In the genomic region with DNA sequence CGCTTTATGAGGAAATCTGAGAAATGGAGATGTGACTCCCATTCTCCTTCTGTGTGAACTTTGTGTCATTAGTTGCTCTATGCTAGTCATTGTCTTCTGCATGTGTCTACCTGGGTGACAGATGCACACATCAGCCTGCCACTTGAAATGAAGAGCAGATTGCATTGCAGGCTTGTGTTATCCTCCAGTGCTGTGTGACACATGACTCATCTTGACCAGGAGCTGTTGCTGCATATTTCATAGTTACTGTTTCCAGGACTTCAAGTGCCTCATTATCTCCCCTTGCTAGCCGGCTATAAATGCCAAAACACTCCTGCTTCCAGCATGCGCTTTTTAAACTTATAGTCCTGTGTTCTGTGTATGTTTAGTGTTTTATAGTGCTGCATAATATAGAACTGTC, we compare ENCODE assay signal across 18 mouse cellular contexts.
DNase-seq lines count a peak whose midpoint lies in the region; ATAC-seq and TF ChIP-seq lines count a peak whose summit lies in the region.
"Had no signal": no experiment of that assay in that cellular context is flagged by ENCODE, and none has a peak within 500 bp of the region (broad histone marks: within the 10 kb centered on the region; RNA-seq: fewer than 3 reads in every experiment).

No protein-coding gene starts in this region.

- no peaks in the 10 kb centered on the region for H3K36me3 ChIP-seq in heart, adult 2 months (ENCODE audit: control insufficient read depth, insufficient read depth, low read length)
- H3K36me3 ChIP-seq in neural tube, embryonic 14.5 days (ENCODE audit: control insufficient read depth, insufficient read depth, low read length) = no peaks in the 10 kb centered on the region
- H3K36me3 ChIP-seq: embryonic facial prominence, embryonic 15.5 days; forebrain, embryonic 12.5 days; hindbrain, embryonic 15.5 days; neural tube, embryonic 13.5 days had no signal

- H3K27ac ChIP-seq in heart, adult 2 months = no peak overlapping the region
- H3K27ac ChIP-seq in neural tube, embryonic 14.5 days (ENCODE audit: low read depth, low read length) = no peak overlapping the region
- no peak overlapping the region for H3K27ac ChIP-seq in left cerebral cortex, adult 2 months
- H3K27ac ChIP-seq: embryonic facial prominence, embryonic 15.5 days; forebrain, embryonic 12.5 days; hindbrain, embryonic 15.5 days; neural tube, embryonic 13.5 days; stomach, postnatal 0 days had no signal

- peak; percentile 12 for DNase-seq in heart, adult 8-10 months (ENCODE audit: low spot score)
- DNase-seq in heart, adult 2 months = no peak
- DNase-seq in neural tube, embryonic 10.5 days (ENCODE audit: extremely low spot score, low spot score) = no peak
- peak; percentile 12 to 41 for DNase-seq in heart, postnatal 10 days
- DNase-seq in layer of hippocampus, postnatal 36 days = peak; percentile 2 to 4
- DNase-seq in kidney, postnatal 25 days = no peak
- DNase-seq in left cerebral cortex, adult 2 months (ENCODE audit: extremely low spot score in 1 of 2, low spot score in 2 of 2) = no peak
- DNase-seq: adrenal gland, adult 8-10 months; cerebellum, adult 2 months; kidney, adult 11 months; kidney, postnatal 10 days; thymus, postnatal 14 days had no signal

- peak; percentile 31; the same call in 1 of the 2 replicates for ATAC-seq in neural tube, embryonic 14.5 days (ENCODE audit: low read depth)

- no peak overlapping the region for H3K9ac ChIP-seq in heart, adult 2 months (ENCODE audit: low read depth, low read length)
- no peak overlapping the region for H3K9ac ChIP-seq in neural tube, embryonic 14.5 days (replicated peaks; ENCODE audit: low read depth, low read length)
- H3K9ac ChIP-seq: embryonic facial prominence, embryonic 15.5 days; forebrain, embryonic 12.5 days; hindbrain, embryonic 15.5 days; neural tube, embryonic 13.5 days had no signal

- H3K9me3 ChIP-seq in neural tube, embryonic 14.5 days (ENCODE audit: control insufficient read depth, low read length) = no peaks in the 10 kb centered on the region
- H3K9me3 ChIP-seq: embryonic facial prominence, embryonic 15.5 days; forebrain, embryonic 12.5 days; hindbrain, embryonic 15.5 days; neural tube, embryonic 13.5 days had no signal

- TF ChIP-seq EP300 in heart, adult 2 months (IDR thresholded peaks at IDR 0.05; ENCODE audit: insufficient read depth, low read depth, low read length) = no peak

- H3K79me2 ChIP-seq in heart, adult 2 months (replicated peaks; ENCODE audit: control insufficient read depth, insufficient read depth, low read length) = no peaks in the 10 kb centered on the region

- WGBS in heart, adult 2 months = 53% methylated on average over 3 of the region's 3 CpGs
- 68% methylated on average over 3 of the region's 3 CpGs for WGBS in neural tube, embryonic 14.5 days

- TF ChIP-seq CTCF in heart, adult 2 months (IDR thresholded peaks at IDR 0.05) = no peak
- TF ChIP-seq CTCF in left cerebral cortex, adult 2 months (IDR thresholded peaks at IDR 0.05) = no peak

- H3K4me1 ChIP-seq in heart, adult 2 months (ENCODE audit: control insufficient read depth, insufficient read depth, low read length) = no peaks in the 10 kb centered on the region; the same call in 1 of the 2 replicates
- no peaks in the 10 kb centered on the region for H3K4me1 ChIP-seq in neural tube, embryonic 14.5 days (ENCODE audit: control insufficient read depth, insufficient read depth, low read length)
- H3K4me1 ChIP-seq: embryonic facial prominence, embryonic 15.5 days; forebrain, embryonic 12.5 days; hindbrain, embryonic 15.5 days; neural tube, embryonic 13.5 days had no signal

- TF ChIP-seq POLR2A in heart, adult 2 months (IDR thresholded peaks at IDR 0.05; ENCODE audit: insufficient read depth, low read depth, low read length) = no peak

- intact Hi-C loops in heart, adult 2 months (cut with DNase I) = no loop called here
- intact Hi-C loops in heart, postnatal 10 days (cut with DNase I) = no loop called here
- intact Hi-C loops in left cerebral cortex, adult 2 months (cut with DNase I) = no loop called here

- H3K4me3 ChIP-seq in heart, adult 2 months = no peak overlapping the region
- H3K4me3 ChIP-seq in neural tube, embryonic 14.5 days (ENCODE audit: low read depth, low read length) = no peak overlapping the region
- H3K4me3 ChIP-seq in left cerebral cortex, adult 2 months = no peak overlapping the region
- H3K4me3 ChIP-seq: embryonic facial prominence, embryonic 15.5 days; forebrain, embryonic 12.5 days; hindbrain, embryonic 15.5 days; neural tube, embryonic 13.5 days had no signal

- H3K27me3 ChIP-seq in heart, adult 2 months (ENCODE audit: control insufficient read depth, insufficient read depth, low read length) = no peaks in the 10 kb centered on the region
- no peaks in the 10 kb centered on the region for H3K27me3 ChIP-seq in neural tube, embryonic 14.5 days (ENCODE audit: control insufficient read depth, insufficient read depth, low read length)
- H3K27me3 ChIP-seq: embryonic facial prominence, embryonic 15.5 days; forebrain, embryonic 12.5 days; hindbrain, embryonic 15.5 days; neural tube, embryonic 13.5 days had no signal

- no peak overlapping the region for H3K4me2 ChIP-seq in neural tube, embryonic 14.5 days (ENCODE audit: low read depth, low read length)
- H3K4me2 ChIP-seq: embryonic facial prominence, embryonic 15.5 days; forebrain, embryonic 12.5 days; hindbrain, embryonic 15.5 days; neural tube, embryonic 13.5 days had no signal

Comparison
In these comparisons a context has a peak if more than half of its experiments do, and no peak if none do; other contexts are left out.
1. DNase-seq: peak in heart, adult 8-10 months (single experiment), heart, postnatal 10 days (2 of 2) and layer of hippocampus, postnatal 36 days (2 of 2); none in heart, adult 2 months (0 of 2), neural tube, embryonic 10.5 days (single experiment), kidney, postnatal 25 days (0 of 2) and left cerebral cortex, adult 2 months (0 of 2).